Mouse (Mus musculus) embryonic fibroblast, embryonic 13.5 days (primary cell): ENCODE measurements around the gene Olfr715.

Source experiments
- CTCF ChIP-seq: IDR thresholded peaks from 2 replicates; pipeline ENCODE4 v1.5.1; 2011; ENCODE audit warnings: mild to moderate bottlenecking, control low read depth, low read length, moderate library complexity, borderline replicate concordance; ENCODE audit not compliant: insufficient read depth
- POLR2A ChIP-seq: IDR thresholded peaks from 2 replicates; pipeline ENCODE4 v1.6.1; 2011; ENCODE audit warnings: low read depth, mild to moderate bottlenecking, control low read depth, low read length, moderate library complexity

- no peak for TF ChIP-seq CTCF
- no peak for TF ChIP-seq POLR2A
Observed at GRCm38 (mm10) chr7:107180406-107180805, 49.5 kb upstream of the Olfr715 start.
